Mouse (Mus musculus): ENCODE measurements around the gene Ly6g6f. TPM values are rescaled to one million over a fixed set of nuclear protein-coding genes. Genes with fewer than 3 reads are reported as not detected.

Ly6g6f gene
- polyA plus RNA-seq, 2 experiments, result 5.0 to 5.1 TPM

DNA sequence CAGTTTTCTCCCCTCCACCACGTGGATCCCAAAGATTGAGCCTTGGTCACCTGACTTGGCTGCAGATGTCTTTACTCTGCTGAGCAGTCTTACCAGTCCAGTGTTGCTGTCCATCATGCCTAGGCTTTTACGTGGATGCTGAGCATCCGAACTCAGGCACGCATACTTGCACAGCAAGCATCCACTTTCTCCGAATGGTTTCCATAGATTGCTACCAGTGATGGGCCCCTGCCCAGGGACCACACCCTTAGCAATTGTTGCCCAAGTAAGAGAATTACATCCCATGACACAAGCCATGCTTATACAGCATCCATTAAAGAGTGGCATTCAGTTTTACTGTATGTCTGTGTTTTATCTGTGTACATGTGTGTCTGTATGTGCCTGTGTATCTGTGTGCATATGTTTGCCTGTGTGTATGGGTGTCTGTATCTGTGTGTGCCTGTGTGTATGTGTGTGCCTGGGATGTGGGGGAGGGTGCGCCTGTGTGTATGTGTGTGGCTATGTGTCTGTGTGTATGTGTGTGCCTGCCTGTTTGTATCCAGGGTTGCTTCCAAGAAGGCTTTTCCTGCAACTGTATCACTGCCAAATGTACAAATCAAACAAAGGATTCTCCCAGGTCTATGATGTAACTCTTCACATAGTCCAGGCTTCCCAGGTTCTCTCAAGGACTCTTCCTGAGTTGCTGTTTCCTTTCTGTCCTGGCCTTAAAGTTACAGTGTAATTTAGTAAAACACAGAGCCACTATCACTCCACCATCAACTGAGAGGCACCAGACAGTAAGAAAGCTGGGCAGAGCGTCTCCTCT, 29.5 kb downstream of the Ly6g6f start:
- H3K27ac ChIP-seq, result no peak overlapping the region
- H3K9ac ChIP-seq (replicated peaks), result no peak overlapping the region
- peaks cover 13 to 18% of the 10 kb centered on the region in 2 experiments for H3K4me1 ChIP-seq (replicated peaks; ENCODE audit: control insufficient read depth in 2 of 2, insufficient read depth in 2 of 2, low read length in 1 of 2)

DNA sequence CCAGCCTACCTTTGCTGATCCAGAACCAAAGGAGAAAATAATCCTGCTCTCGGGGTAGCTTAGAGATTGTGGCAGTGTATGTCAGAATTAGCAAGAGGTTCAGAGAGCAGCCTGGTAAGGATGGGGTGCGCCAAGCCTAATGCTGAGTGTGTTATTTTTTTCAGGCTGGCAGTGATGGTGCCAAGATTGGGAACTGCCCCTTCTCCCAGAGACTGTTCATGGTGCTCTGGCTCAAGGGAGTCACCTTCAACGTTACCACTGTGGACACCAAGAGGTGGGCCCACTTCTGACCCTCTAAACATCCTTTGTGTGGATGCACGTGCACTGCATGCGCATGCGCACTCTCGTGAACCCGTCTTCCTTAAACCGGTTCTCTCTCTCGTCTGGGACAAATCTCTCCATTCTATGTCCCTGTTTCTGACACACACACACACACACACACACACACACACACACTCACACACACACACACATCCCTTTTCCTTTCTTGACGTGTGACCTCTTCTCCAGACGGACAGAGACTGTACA, 33.1 kb downstream of the Ly6g6f start:
- Histone ChIP-seq H3K4me1 (replicated peaks; ENCODE audit: control insufficient read depth in 2 of 2, insufficient read depth in 2 of 2, low read length in 1 of 2) (peaks cover 34 to 35% of the 10 kb centered on the region in 2 experiments), H3K4me2 (ENCODE audit: low read depth) (peak overlapping the region; percentile 98), H3K9me3 (ENCODE audit: control insufficient read depth, low read length) (no peaks in the 10 kb centered on the region), H3K9ac (replicated peaks) (peak overlapping the region; percentile 87), H3K27me3 (ENCODE audit: control insufficient read depth, insufficient read depth, low read length) (no peaks in the 10 kb centered on the region), H3K4me3 (ENCODE audit: insufficient read depth in 1 of 2, low read depth in 2 of 2, low read length in 2 of 2) (peak overlapping the region; percentile 81 to 93), H3K36me3 (replicated peaks; ENCODE audit: control insufficient read depth, insufficient read depth, low read depth) (peaks cover 40% of the 10 kb centered on the region), H3K27ac (0 out of 2 replicates have a peak overlapping the region, but pooled peaks have one; percentile 87)
- TF ChIP-seq EP300 (IDR thresholded peaks at IDR 0.05; ENCODE audit: low read depth) (no peak), CTCF (IDR thresholded peaks at IDR 0.05; ENCODE audit: low read depth) (no peak)
- DNase-seq (ENCODE audit: low read depth in 3 of 3, low spot score in 3 of 3), result no peak
- no peak for ATAC-seq (ENCODE audit: insufficient read depth)
- 76% methylated on average over 12 of the region's 12 CpGs for WGBS (ENCODE audit: insufficient replicate concordance)

More for the DNA sequence above, 29.5 kb downstream of the Ly6g6f start:
- WGBS (ENCODE audit: insufficient replicate concordance), result 80% methylated on average over 7 of the region's 7 CpGs
- no peaks in the 10 kb centered on the region for H3K27me3 ChIP-seq (ENCODE audit: control insufficient read depth, insufficient read depth, low read length)
- no peak for TF ChIP-seq CTCF (IDR thresholded peaks at IDR 0.05; ENCODE audit: low read depth)
- no peak for TF ChIP-seq EP300 (IDR thresholded peaks at IDR 0.05; ENCODE audit: low read depth)
- H3K9me3 ChIP-seq (ENCODE audit: control insufficient read depth, low read length), result no peaks in the 10 kb centered on the region
- DNase-seq (ENCODE audit: low read depth in 3 of 3, low spot score in 3 of 3) (no peak), ATAC-seq (ENCODE audit: insufficient read depth) (no peak)
- H3K36me3 ChIP-seq (replicated peaks; ENCODE audit: control insufficient read depth, insufficient read depth, low read depth), result peaks cover 40% of the 10 kb centered on the region
- no peak overlapping the region for H3K4me2 ChIP-seq (ENCODE audit: low read depth)
- H3K4me3 ChIP-seq (ENCODE audit: insufficient read depth in 1 of 2, low read depth in 2 of 2, low read length in 2 of 2), result no peak overlapping the region

- Histone ChIP-seq H3K36me3 (replicated peaks; ENCODE audit: control insufficient read depth, insufficient read depth, low read depth) (peaks cover 40% of the 10 kb centered on the region), H3K27me3 (ENCODE audit: control insufficient read depth, insufficient read depth, low read length) (no peaks in the 10 kb centered on the region), H3K4me2 (ENCODE audit: low read depth) (peak overlapping the region; percentile 98), H3K27ac (peak overlapping the region; percentile 87), H3K9me3 (ENCODE audit: control insufficient read depth, low read length) (no peaks in the 10 kb centered on the region), H3K4me3 (ENCODE audit: insufficient read depth in 1 of 2, low read depth in 2 of 2, low read length in 2 of 2) (peak overlapping the region; percentile 81 to 93), H3K4me1 (replicated peaks; ENCODE audit: control insufficient read depth in 2 of 2, insufficient read depth in 2 of 2, low read length in 1 of 2) (peaks cover 40 to 41% of the 10 kb centered on the region in 2 experiments), H3K9ac (replicated peaks) (peak overlapping the region; percentile 87)
- WGBS (ENCODE audit: insufficient replicate concordance), result 2% methylated on average over 21 of the region's 21 CpGs
- TF ChIP-seq EP300 (IDR thresholded peaks at IDR 0.05; ENCODE audit: low read depth), result no peak
- TF ChIP-seq CTCF (IDR thresholded peaks at IDR 0.05; ENCODE audit: low read depth), result peak; percentile 7; the same call in 1 of the 2 replicates
- ATAC-seq (ENCODE audit: insufficient read depth), result peak; percentile 47
- peak in 2 of 3 experiments; percentile 49 to 71 for DNase-seq (ENCODE audit: low read depth in 3 of 3, low spot score in 3 of 3)
Observed at GRCm38 (mm10) chr17:35051156-35052086, 34.0 kb downstream of the Ly6g6f start.

DNA sequence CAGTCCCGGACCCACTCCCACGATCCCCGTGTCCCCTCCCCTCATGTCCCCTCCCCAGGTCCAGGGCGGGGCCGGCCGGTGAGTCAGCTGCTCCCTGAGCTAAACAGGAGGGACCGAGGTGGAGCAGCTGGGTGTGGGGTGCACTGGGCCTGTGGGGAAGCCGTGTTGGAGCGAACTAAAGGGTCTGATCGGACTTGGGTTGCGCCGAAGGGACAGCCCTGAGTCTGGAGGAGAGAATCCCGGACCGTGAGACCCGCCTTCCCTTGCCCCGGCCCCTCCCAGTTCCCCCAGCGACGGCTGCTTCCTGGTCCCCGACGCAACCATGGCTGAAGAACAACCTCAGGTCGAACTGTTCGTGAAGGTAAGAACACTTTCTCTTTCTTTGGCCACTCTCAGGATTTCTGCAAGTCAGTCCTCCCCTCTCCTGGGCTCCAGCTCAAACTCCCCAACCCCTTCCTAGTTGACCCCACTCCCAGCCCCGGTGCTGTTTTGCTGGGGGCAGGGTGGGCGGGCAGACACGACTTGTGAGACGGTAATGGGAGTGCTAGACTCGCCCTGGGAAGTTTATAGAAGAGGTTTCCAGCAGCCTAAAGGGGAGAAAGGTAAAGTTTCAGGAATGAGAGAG, 35.2 kb downstream of the Ly6g6f start:
- H3K9ac ChIP-seq (replicated peaks), result peak overlapping the region; percentile 89
- peak overlapping the region; percentile 98 for H3K4me2 ChIP-seq (ENCODE audit: low read depth)
- H3K27me3 ChIP-seq (ENCODE audit: control insufficient read depth, insufficient read depth, low read length), result no peaks in the 10 kb centered on the region
- no peak for TF ChIP-seq CTCF (IDR thresholded peaks at IDR 0.05; ENCODE audit: low read depth)
- no peak for TF ChIP-seq EP300 (IDR thresholded peaks at IDR 0.05; ENCODE audit: low read depth)
- under 1% methylated on average over 27 of the region's 27 CpGs for WGBS (ENCODE audit: insufficient replicate concordance)
- ATAC-seq (ENCODE audit: insufficient read depth), result peak; percentile 24; the same call in 1 of the 2 replicates
- H3K36me3 ChIP-seq (replicated peaks; ENCODE audit: control insufficient read depth, insufficient read depth, low read depth), result peaks cover 30% of the 10 kb centered on the region
- H3K4me1 ChIP-seq (replicated peaks; ENCODE audit: control insufficient read depth in 2 of 2, insufficient read depth in 2 of 2, low read length in 1 of 2), result peaks cover 45 to 47% of the 10 kb centered on the region in 2 experiments
- peak overlapping the region; percentile 81 for H3K27ac ChIP-seq
- DNase-seq (ENCODE audit: low read depth in 3 of 3, low spot score in 3 of 3), result peak in 2 of 3 experiments; percentile 49 to 53
- H3K9me3 ChIP-seq (ENCODE audit: control insufficient read depth, low read length), result no peaks in the 10 kb centered on the region
- peak overlapping the region; percentile 81 to 93 for H3K4me3 ChIP-seq (ENCODE audit: insufficient read depth in 1 of 2, low read depth in 2 of 2, low read length in 2 of 2)
